Mouse (Mus musculus) ES-Bruce4 (cell line): Measurements from ENCODE around the gene Cd68.
A peak's percentile ranks its signal among the peaks of the same experiment; 100 is the strongest.

Experiments used
- CTCF ChIP-seq: IDR thresholded peaks from one replicate; pipeline ENCODE4 v1.8.1; 2011; ENCODE audit warnings: low read depth, low read length
- EP300 ChIP-seq: IDR thresholded peaks from 2 replicates; pipeline ENCODE4 v1.6.1; 2011; ENCODE audit warnings: low read depth, low read length; ENCODE audit not compliant: insufficient read depth
- POLR2A ChIP-seq: IDR thresholded peaks from one replicate; pipeline ENCODE4 v1.8.1; 2011; ENCODE audit warnings: low read length; ENCODE audit not compliant: insufficient read depth

DNA sequence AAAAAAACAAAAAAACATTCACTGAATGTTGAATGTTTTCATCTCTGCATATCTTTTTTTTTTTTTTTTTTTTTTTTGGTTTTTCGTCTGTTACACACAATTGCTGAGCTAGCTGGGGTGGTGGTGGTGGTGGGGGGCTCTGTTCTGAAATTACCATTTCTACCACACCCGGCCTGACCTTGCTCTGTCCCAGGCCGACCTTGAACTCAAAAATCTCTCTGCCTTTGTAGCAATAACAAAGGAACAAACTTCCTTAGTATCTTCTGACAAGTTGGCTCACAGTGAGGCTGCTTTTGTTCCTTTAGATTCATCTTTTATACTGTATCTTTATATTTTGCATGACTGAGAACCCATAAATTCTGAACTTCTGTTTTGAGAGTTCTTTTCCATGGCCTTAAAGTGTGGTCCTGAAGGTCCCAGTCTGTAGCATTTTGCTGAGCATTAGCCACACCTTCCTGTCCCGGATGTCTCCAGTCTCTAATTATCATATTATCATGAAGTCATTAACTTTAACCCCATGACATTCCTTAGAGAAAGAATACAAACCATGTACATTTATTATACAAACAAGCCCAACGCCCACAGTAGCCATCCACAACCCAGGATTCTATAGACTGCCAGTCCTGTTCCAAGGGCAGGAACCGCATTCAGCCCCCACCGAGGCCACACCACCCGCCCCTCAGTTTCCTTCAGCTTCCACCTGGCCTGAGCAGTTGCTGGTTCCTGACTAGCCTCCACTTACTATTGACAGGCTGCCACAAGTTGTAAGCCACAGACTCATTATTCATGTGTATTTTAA, 38.1 kb upstream of the Cd68 start:
- TF ChIP-seq CTCF: no peak
- peak; percentile 96 for TF ChIP-seq EP300
- no peak for TF ChIP-seq POLR2A
